Mouse (Mus musculus): ENCODE results near the gene Mob1b. TPM values are rescaled to one million over a fixed set of nuclear protein-coding genes. Genes with fewer than 3 reads are reported as not detected.

Mob1b gene
- polyA plus RNA-seq, 1 experiment from 2014 or later, result 9.7 TPM

- 53% methylated on average over 4 of the region's 4 CpGs for WGBS
- peak; percentile 69 for ATAC-seq
Observed at GRCm38 (mm10) chr5:88699251-88699913, 21.3 kb upstream of the Mob1b start.

GRCm38 (mm10) chr5:88702041-88702440 is 18.6 kb upstream of the Mob1b start:
- no peaks in the 10 kb centered on the region for H3K9me3 ChIP-seq (ENCODE audit: low read length)
- no peak overlapping the region for H3K9ac ChIP-seq (replicated peaks; ENCODE audit: low read depth)
- H3K4me2 ChIP-seq (replicated peaks; ENCODE audit: low read depth, low read length), result no peak overlapping the region
- no peaks in the 10 kb centered on the region for H3K4me1 ChIP-seq (ENCODE audit: insufficient read depth, low read depth, low read length)
- no peak for TF ChIP-seq CTCF (IDR thresholded peaks at IDR 0.05)
- TF ChIP-seq EP300 (IDR thresholded peaks at IDR 0.05), result no peak
- 55% methylated on average over 4 of the region's 4 CpGs for WGBS
- ATAC-seq, result no peak
- H3K27ac ChIP-seq (ENCODE audit: low read length), result no peak overlapping the region
- DNase-seq (ENCODE audit: low spot score), result no peak
- no peaks in the 10 kb centered on the region for H3K36me3 ChIP-seq (ENCODE audit: insufficient read depth, low read length)
- H3K4me3 ChIP-seq (ENCODE audit: low read depth, low read length), result no peak overlapping the region
- H3K27me3 ChIP-seq (replicated peaks; ENCODE audit: insufficient read depth, low read length), result no peaks in the 10 kb centered on the region

More at GRCm38 (mm10) chr5:88699251-88699913, 21.3 kb upstream of the Mob1b start:
- no peak overlapping the region for H3K4me2 ChIP-seq (replicated peaks; ENCODE audit: low read depth, low read length)
- no peaks in the 10 kb centered on the region for H3K9me3 ChIP-seq (ENCODE audit: low read length)
- DNase-seq (ENCODE audit: low spot score), result peak; percentile 19
- H3K27me3 ChIP-seq (replicated peaks; ENCODE audit: insufficient read depth, low read length), result no peaks in the 10 kb centered on the region
- TF ChIP-seq CTCF (IDR thresholded peaks at IDR 0.05) (no peak), EP300 (IDR thresholded peaks at IDR 0.05) (peak; percentile 24; the same call in 1 of the 2 replicates)
- no peaks in the 10 kb centered on the region for H3K36me3 ChIP-seq (ENCODE audit: insufficient read depth, low read length)
- no peak overlapping the region for H3K27ac ChIP-seq (ENCODE audit: low read length)
- H3K4me1 ChIP-seq (ENCODE audit: insufficient read depth, low read depth, low read length), result no peaks in the 10 kb centered on the region
- no peak overlapping the region for H3K9ac ChIP-seq (replicated peaks; ENCODE audit: low read depth)
- no peak overlapping the region for H3K4me3 ChIP-seq (ENCODE audit: low read depth, low read length)

GRCm38 (mm10) chr5:88703551-88703950 is 17.1 kb upstream of the Mob1b start:
- ATAC-seq (no peak), DNase-seq (ENCODE audit: low spot score) (no peak)
- 69% methylated on average over 4 of the region's 4 CpGs for WGBS
- no peak for TF ChIP-seq CTCF (IDR thresholded peaks at IDR 0.05)
- TF ChIP-seq EP300 (IDR thresholded peaks at IDR 0.05), result no peak
- Histone ChIP-seq H3K36me3 (ENCODE audit: insufficient read depth, low read length) (no peaks in the 10 kb centered on the region), H3K4me3 (ENCODE audit: low read depth, low read length) (no peak overlapping the region), H3K4me2 (replicated peaks; ENCODE audit: low read depth, low read length) (no peak overlapping the region), H3K27me3 (replicated peaks; ENCODE audit: insufficient read depth, low read length) (no peaks in the 10 kb centered on the region), H3K9ac (replicated peaks; ENCODE audit: low read depth) (no peak overlapping the region), H3K27ac (ENCODE audit: low read length) (no peak overlapping the region), H3K9me3 (ENCODE audit: low read length) (no peaks in the 10 kb centered on the region), H3K4me1 (ENCODE audit: insufficient read depth, low read depth, low read length) (no peaks in the 10 kb centered on the region)

GRCm38 (mm10) chr5:88711128-88711527 is 9.5 kb upstream of the Mob1b start:
- H3K9ac ChIP-seq (replicated peaks; ENCODE audit: low read depth), result no peak overlapping the region
- TF ChIP-seq CTCF (IDR thresholded peaks at IDR 0.05), result no peak
- TF ChIP-seq EP300 (IDR thresholded peaks at IDR 0.05), result peak; percentile 67
- H3K27me3 ChIP-seq (replicated peaks; ENCODE audit: insufficient read depth, low read length), result no peaks in the 10 kb centered on the region
- ATAC-seq (peak; percentile 96), DNase-seq (ENCODE audit: low spot score) (peak; percentile 91)
- H3K4me1 ChIP-seq (ENCODE audit: insufficient read depth, low read depth, low read length), result no peaks in the 10 kb centered on the region
- no peaks in the 10 kb centered on the region for H3K9me3 ChIP-seq (ENCODE audit: low read length)
- H3K27ac ChIP-seq (ENCODE audit: low read length), result 0 out of 2 replicates have a peak overlapping the region, but pooled peaks have one; percentile 32
- no peak overlapping the region for H3K4me3 ChIP-seq (ENCODE audit: low read depth, low read length)
- H3K4me2 ChIP-seq (replicated peaks; ENCODE audit: low read depth, low read length), result no peak overlapping the region
- no peaks in the 10 kb centered on the region for H3K36me3 ChIP-seq (ENCODE audit: insufficient read depth, low read length)

- Histone ChIP-seq H3K27me3 (replicated peaks; ENCODE audit: insufficient read depth, low read length) (no peaks in the 10 kb centered on the region), H3K4me3 (ENCODE audit: low read depth, low read length) (no peak overlapping the region), H3K9me3 (ENCODE audit: low read length) (no peaks in the 10 kb centered on the region), H3K36me3 (ENCODE audit: insufficient read depth, low read length) (no peaks in the 10 kb centered on the region), H3K4me1 (ENCODE audit: insufficient read depth, low read depth, low read length) (no peaks in the 10 kb centered on the region), H3K9ac (replicated peaks; ENCODE audit: low read depth) (no peak overlapping the region), H3K27ac (ENCODE audit: low read length) (peak overlapping the region; percentile 32; the same call in 1 of the 2 replicates), H3K4me2 (replicated peaks; ENCODE audit: low read depth, low read length) (no peak overlapping the region)
- DNase-seq (ENCODE audit: low spot score) (no peak), ATAC-seq (peak; percentile 67)
- TF ChIP-seq CTCF (IDR thresholded peaks at IDR 0.05), result no peak
- TF ChIP-seq EP300 (IDR thresholded peaks at IDR 0.05), result no peak
- 26% methylated on average over 10 of the region's 10 CpGs for WGBS
Observed at GRCm38 (mm10) chr5:88711618-88712224, 8.9 kb upstream of the Mob1b start.

GRCm38 (mm10) chr5:88712328-88712727 is 8.3 kb upstream of the Mob1b start:
- Histone ChIP-seq H3K36me3 (ENCODE audit: insufficient read depth, low read length) (no peaks in the 10 kb centered on the region), H3K4me3 (ENCODE audit: low read depth, low read length) (no peak overlapping the region), H3K9ac (replicated peaks; ENCODE audit: low read depth) (no peak overlapping the region), H3K27me3 (replicated peaks; ENCODE audit: insufficient read depth, low read length) (no peaks in the 10 kb centered on the region), H3K4me2 (replicated peaks; ENCODE audit: low read depth, low read length) (no peak overlapping the region), H3K4me1 (ENCODE audit: insufficient read depth, low read depth, low read length) (no peaks in the 10 kb centered on the region), H3K27ac (ENCODE audit: low read length) (no peak overlapping the region), H3K9me3 (ENCODE audit: low read length) (no peaks in the 10 kb centered on the region)
- 62% methylated on average over 6 of the region's 6 CpGs for WGBS
- TF ChIP-seq CTCF (IDR thresholded peaks at IDR 0.05), result no peak
- DNase-seq (ENCODE audit: low spot score) (no peak), ATAC-seq (no peak)

Measured in lung, postnatal 0 days (tissue).